Mouse (Mus musculus) heart, adult 10 weeks (tissue): ENCODE results near the gene Rgsl1. TPM values are rescaled to one million over a fixed set of nuclear protein-coding genes. Genes with fewer than 3 reads are reported as not detected.

Experiments
- polyA plus RNA-seq: library from polyadenylated mRNA; stranded (reverse); fragments of 350-450 nt; fragmentation: Illumina TruSeq; extraction: RNeasy Lipid Tissue Mini Kit (QIAGEN cat#74804); gene quantifications from one replicate; pipeline ENCODE4 v1.2.3, GENCODE M21; 2014; ENCODE audit warnings: low read depth, low replicate concordance

Gene Rgsl1
- not detected for polyA plus RNA-seq

GRCm38 (mm10) chr1:153844042-153844441, at the start of gene Rgsl1:
Rgsl1 (minus strand) TSS chr1:153844142.

GRCm38 (mm10) chr1:153891442-153891841, 47.5 kb upstream of the Rgsl1 start, which contains the start of gene Teddm1a:
Teddm1a (plus strand) TSS chr1:153891742.

GRCm38 (mm10) chr1:153874045-153874444, 30.1 kb upstream of the Rgsl1 start, which contains the start of gene Teddm1b:
Teddm1b (plus strand) TSS chr1:153874345.

GRCm38 (mm10) chr1:153749211-153749801, 94.6 kb downstream of the Rgsl1 start, which contains the start of gene Rnasel:
Rnasel (plus strand) TSS chr1:153749426.

GRCm38 (mm10) chr1:153740145-153740544, 103.8 kb downstream of the Rgsl1 start, which contains the start of gene Rgs16:
Rgs16 (plus strand) TSS chr1:153740349.

Other genes starting within 250 kb of the Rgsl1 start
- gene Rgs8, start 191.1 kb downstream of the Rgsl1 start, polyA plus RNA-seq, result not detected
- 1.1 TPM for gene Rgs16, start 103.8 kb downstream of the Rgsl1 start, polyA plus RNA-seq
- gene Rnasel, start 94.7 kb downstream of the Rgsl1 start, polyA plus RNA-seq, result 6.7 TPM
- gene Teddm1b, start 30.2 kb upstream of the Rgsl1 start, polyA plus RNA-seq, result not detected
- gene Teddm1a, start 47.6 kb upstream of the Rgsl1 start, polyA plus RNA-seq, result not detected
- 331 TPM for gene Glul, start 55.8 kb upstream of the Rgsl1 start, polyA plus RNA-seq
- gene Teddm2, start 56.1 kb upstream of the Rgsl1 start, polyA plus RNA-seq, result 0.92 TPM